Mouse (Mus musculus) liver, embryonic 13.5 days (tissue): Measurements from ENCODE around the gene Spry1. TPM values are rescaled to one million over a fixed set of nuclear protein-coding genes. Genes with fewer than 3 reads are reported as not detected.

Source experiments
- ATAC-seq: fragments of 200-750 bp; cut with Nextera tagmentation; 2 replicates; pipeline ENCODE4 v1.8.0; 2017; ENCODE audit warnings: low read depth, mild to moderate bottlenecking, moderate number of reproducible peaks, moderate library complexity
- DNase-seq: peaks from one replicate; pipeline ENCODE4 v3.0.0; 2022
- H3K27ac ChIP-seq: fragments of 300-500 bp; sonication (generic); 2 replicates; pipeline ENCODE4 v1.5.1; 2015; ENCODE audit warnings: moderate library complexity, mild to moderate bottlenecking, inconsistent platforms
- H3K27me3 ChIP-seq: fragments of 300-500 bp; sonication (generic); 2 replicates; pipeline ENCODE4 v1.6.1; 2015; ENCODE audit warnings: mild to moderate bottlenecking, inconsistent platforms
- H3K36me3 ChIP-seq: fragments of 300-500 bp; sonication (generic); 2 replicates; pipeline ENCODE4 v1.6.1; 2015; ENCODE audit warnings: mild to moderate bottlenecking, inconsistent platforms
- H3K4me1 ChIP-seq: fragments of 300-500 bp; sonication (generic); replicated peaks from 2 replicates; pipeline ENCODE4 v1.6.1; 2015; ENCODE audit warnings: inconsistent platforms
- H3K4me2 ChIP-seq: fragments of 300-500 bp; sonication (generic); 2 replicates; pipeline ENCODE4 v1.6.1; 2015; ENCODE audit warnings: inconsistent platforms, mild to moderate bottlenecking, moderate library complexity
- H3K4me3 ChIP-seq: fragments of 300-500 bp; sonication (generic); replicated peaks from 2 replicates; pipeline ENCODE4 v1.5.1; 2015; ENCODE audit warnings: mild to moderate bottlenecking, inconsistent platforms
- H3K9ac ChIP-seq: fragments of 300-500 bp; sonication (generic); 2 replicates; pipeline ENCODE4 v1.6.1; 2015; ENCODE audit warnings: mild to moderate bottlenecking, inconsistent platforms
- H3K9me3 ChIP-seq: fragments of 300-500 bp; sonication (generic); replicated peaks from 2 replicates; pipeline ENCODE4 v1.6.1; 2016; ENCODE audit warnings: inconsistent platforms
- WGBS: fragments of 180-500 bp; shearing (Covaris S2); methylation state at CpG from one replicate; pipeline ENCODE4 v1.1.7; 2015; ENCODE audit not compliant: insufficient replicate concordance; 5-methylcytosine and 5-hydroxymethylcytosine counted together
- polyA plus RNA-seq: library from polyadenylated mRNA; unstranded; fragments of >200 nt; fragmentation: Nextera tagmentation; extraction: Ambion mirVana; gene quantifications from 2 replicates; pipeline ENCODE4 v1.2.1, GENCODE M21; 2015

Spry1 gene
- polyA plus RNA-seq, 1 experiment from 2014 or later: 2.4 TPM

GRCm38 (mm10) chr3:37641796-37642680, 2.3 kb downstream of the Spry1 start:
- WGBS: 58% methylated on average over 20 of the region's 20 CpGs
- H3K27me3 ChIP-seq: peaks cover 29% of the 10 kb centered on the region
- H3K9me3 ChIP-seq: no peaks in the 10 kb centered on the region
- DNase-seq (no peak), ATAC-seq (no peak)
- peaks cover 17% of the 10 kb centered on the region for H3K36me3 ChIP-seq
- no peak overlapping the region for H3K9ac ChIP-seq
- H3K4me2 ChIP-seq: peak overlapping the region; percentile 98
- peaks cover 50% of the 10 kb centered on the region for H3K4me1 ChIP-seq
- H3K4me3 ChIP-seq: peak overlapping the region; percentile 76
- no peak overlapping the region for H3K27ac ChIP-seq

DNA sequence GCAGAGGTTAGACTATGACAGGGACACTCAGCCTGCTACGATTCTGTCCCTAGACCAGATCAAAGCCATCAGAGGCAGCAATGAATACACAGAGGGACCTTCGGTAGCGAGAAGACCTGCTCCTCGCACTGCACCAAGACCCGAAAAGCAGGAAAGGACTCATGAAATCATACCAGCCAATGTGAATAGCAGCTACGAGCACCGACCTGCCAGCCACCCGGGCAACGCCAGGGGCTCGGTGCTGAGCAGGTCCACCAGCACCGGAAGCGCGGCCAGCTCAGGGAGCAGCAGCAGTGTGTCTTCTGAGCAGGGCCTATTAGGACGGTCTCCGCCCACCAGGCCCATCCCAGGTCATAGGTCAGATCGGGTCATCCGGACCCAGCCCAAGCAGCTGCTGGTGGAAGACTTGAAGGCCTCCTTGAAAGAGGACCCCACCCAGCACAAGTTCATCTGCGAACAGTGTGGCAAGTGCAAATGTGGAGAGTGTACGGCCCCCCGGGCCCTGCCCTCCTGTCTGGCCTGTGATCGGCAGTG, 3.0 kb downstream of the Spry1 start:
- H3K4me3 ChIP-seq: no peak overlapping the region

DNA sequence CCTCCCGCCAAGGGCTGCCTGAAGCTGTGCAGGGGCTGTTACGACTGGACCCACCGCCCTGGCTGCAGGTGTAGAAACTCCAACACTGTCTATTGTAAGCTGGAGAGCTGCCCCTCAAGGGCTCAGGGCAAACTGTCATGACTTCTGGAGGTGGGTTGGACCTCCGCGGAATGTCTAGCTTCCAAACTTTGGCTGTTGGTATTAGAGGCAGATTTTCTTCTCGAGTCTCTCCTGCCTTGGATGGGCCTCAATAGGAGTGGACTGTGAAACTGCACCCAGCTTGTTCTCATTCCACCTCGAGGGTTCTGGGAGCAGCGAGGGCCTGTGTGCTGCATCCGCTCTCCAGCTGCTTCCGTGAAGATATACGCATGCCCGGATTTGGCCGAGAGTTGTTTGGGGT, 3.7 kb downstream of the Spry1 start:
- Histone ChIP-seq H3K27me3 (peaks cover 29% of the 10 kb centered on the region), H3K36me3 (peaks cover 17% of the 10 kb centered on the region), H3K4me3 (no peak overlapping the region), H3K4me2 (no peak overlapping the region), H3K27ac (no peak overlapping the region), H3K4me1 (peaks cover 53% of the 10 kb centered on the region), H3K9me3 (no peaks in the 10 kb centered on the region), H3K9ac (no peak overlapping the region)
- DNase-seq (no peak), ATAC-seq (no peak)
- WGBS: 90% methylated on average over 13 of the region's 13 CpGs

More for the DNA sequence above, 3.0 kb downstream of the Spry1 start:
- DNase-seq (no peak), ATAC-seq (no peak)
- H3K27me3 ChIP-seq: peaks cover 29% of the 10 kb centered on the region
- H3K9me3 ChIP-seq: no peaks in the 10 kb centered on the region
- H3K27ac ChIP-seq: no peak overlapping the region
- H3K36me3 ChIP-seq: peaks cover 17% of the 10 kb centered on the region
- H3K4me1 ChIP-seq: peaks cover 51% of the 10 kb centered on the region
- no peak overlapping the region for H3K9ac ChIP-seq
- 84% methylated on average over 21 of the region's 21 CpGs for WGBS
- H3K4me2 ChIP-seq: peak overlapping the region; percentile 11; the same call in 1 of the 2 replicates

- WGBS: 75% methylated on average over 8 of the region's 8 CpGs
- DNase-seq: no peak
- H3K4me2 ChIP-seq: no peak overlapping the region
- H3K4me3 ChIP-seq: no peak overlapping the region
- peaks cover 17% of the 10 kb centered on the region for H3K36me3 ChIP-seq
- H3K9ac ChIP-seq: no peak overlapping the region
- no peak overlapping the region for H3K27ac ChIP-seq
- peaks cover 29% of the 10 kb centered on the region for H3K27me3 ChIP-seq
- no peaks in the 10 kb centered on the region for H3K9me3 ChIP-seq
- peaks cover 56% of the 10 kb centered on the region for H3K4me1 ChIP-seq
- no peak for ATAC-seq
Observed at GRCm38 (mm10) chr3:37643903-37644302, 4.2 kb downstream of the Spry1 start.

- Histone ChIP-seq H3K27ac (no peak overlapping the region), H3K9me3 (no peaks in the 10 kb centered on the region), H3K4me3 (no peak overlapping the region), H3K27me3 (peaks cover 24% of the 10 kb centered on the region), H3K9ac (no peak overlapping the region), H3K4me1 (peaks cover 47% of the 10 kb centered on the region), H3K36me3 (peaks cover 17% of the 10 kb centered on the region), H3K4me2 (no peak overlapping the region)
- 20% methylated on average over 6 of the region's 6 CpGs for WGBS
- ATAC-seq (no peak), DNase-seq (no peak)
Observed at GRCm38 (mm10) chr3:37645061-37645460, 5.3 kb downstream of the Spry1 start.

DNA sequence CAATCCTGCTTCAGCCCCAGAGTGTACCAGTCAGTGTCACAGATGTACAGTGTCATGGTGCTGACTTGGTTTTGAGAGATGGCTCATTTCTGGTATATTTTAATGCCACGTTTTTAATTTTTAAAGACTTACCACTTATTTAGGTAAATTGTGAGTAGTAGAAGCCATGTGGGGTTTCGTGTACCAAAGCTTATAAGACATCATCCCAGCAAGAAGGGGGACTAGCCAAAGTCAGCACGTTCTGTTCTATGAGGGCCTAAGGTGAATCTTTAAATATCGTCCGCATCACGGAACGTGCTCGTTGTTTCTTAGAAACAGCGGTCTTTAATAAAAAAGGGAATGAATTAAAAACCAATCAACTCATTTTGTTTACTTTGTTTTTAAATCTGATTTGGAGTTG, 6.5 kb downstream of the Spry1 start:
- Histone ChIP-seq H3K36me3 (peaks cover 17% of the 10 kb centered on the region), H3K4me2 (no peak overlapping the region), H3K4me3 (no peak overlapping the region), H3K4me1 (peaks cover 42% of the 10 kb centered on the region), H3K9me3 (no peaks in the 10 kb centered on the region), H3K9ac (no peak overlapping the region), H3K27me3 (peaks cover 12% of the 10 kb centered on the region), H3K27ac (no peak overlapping the region)
- ATAC-seq (no peak), DNase-seq (no peak)
- 85% methylated on average over 9 of the region's 9 CpGs for WGBS

DNA sequence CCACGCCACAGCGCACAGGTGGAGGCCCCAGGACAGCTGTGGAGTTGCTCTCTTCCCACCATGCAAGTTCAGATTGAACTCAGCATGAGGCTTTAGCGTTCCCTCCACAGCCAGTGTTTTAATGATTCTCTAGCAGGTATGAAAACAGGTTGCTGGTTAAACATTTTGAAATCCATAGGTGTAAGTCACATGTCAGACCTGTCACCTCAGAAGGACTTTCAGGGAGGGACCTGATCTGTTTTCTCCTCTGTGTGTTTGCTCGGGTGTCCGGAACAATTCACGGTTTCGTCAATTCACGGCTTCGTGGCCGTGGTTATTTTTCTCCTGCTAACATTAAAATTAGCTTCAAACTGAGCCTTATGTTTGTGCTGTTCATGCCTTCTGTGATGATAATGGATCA, 7.5 kb downstream of the Spry1 start:
- Histone ChIP-seq H3K4me2 (no peak overlapping the region), H3K9me3 (no peaks in the 10 kb centered on the region), H3K4me1 (peaks cover 36% of the 10 kb centered on the region), H3K27ac (no peak overlapping the region), H3K4me3 (no peak overlapping the region), H3K36me3 (peaks cover 17% of the 10 kb centered on the region), H3K27me3 (0 out of 2 replicates have a peak, but pooled peaks cover 2% of the 10 kb centered on the region), H3K9ac (0 out of 2 replicates have a peak overlapping the region, but pooled peaks have one; percentile 3)
- no peak for ATAC-seq
- no peak for DNase-seq
- 71% methylated on average over 10 of the region's 10 CpGs for WGBS

DNA sequence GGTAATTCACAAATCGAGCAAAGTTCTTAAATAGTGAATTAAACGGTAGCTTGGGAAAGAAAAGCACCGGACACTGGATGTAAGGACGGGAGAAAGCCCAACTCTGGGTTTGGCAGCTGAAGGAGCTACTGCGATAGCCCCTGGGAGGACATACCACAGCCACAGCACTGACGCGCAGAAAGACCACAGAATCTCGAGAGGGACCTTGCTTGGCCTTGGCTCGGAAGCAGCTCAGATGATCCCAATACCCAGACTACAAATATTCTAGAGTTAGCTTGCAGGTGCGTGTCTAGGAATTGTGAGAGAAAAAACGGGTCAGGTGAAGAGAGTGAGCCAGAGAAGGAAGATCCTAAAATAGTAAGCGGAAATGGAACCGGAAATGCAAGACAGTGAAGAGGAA, 8.5 kb downstream of the Spry1 start:
- DNase-seq (no peak), ATAC-seq (no peak)
- 39% methylated on average over 13 of the region's 13 CpGs for WGBS
- H3K9me3 ChIP-seq: no peaks in the 10 kb centered on the region
- peaks cover 9% of the 10 kb centered on the region for H3K36me3 ChIP-seq
- H3K9ac ChIP-seq: no peak overlapping the region
- peaks cover 30% of the 10 kb centered on the region for H3K4me1 ChIP-seq
- H3K4me2 ChIP-seq: 0 out of 2 replicates have a peak overlapping the region, but pooled peaks have one; percentile 8
- no peaks in the 10 kb centered on the region for H3K27me3 ChIP-seq
- no peak overlapping the region for H3K27ac ChIP-seq
- no peak overlapping the region for H3K4me3 ChIP-seq

- Histone ChIP-seq H3K4me2 (no peak overlapping the region), H3K9ac (no peak overlapping the region), H3K4me1 (peaks cover 34% of the 10 kb centered on the region), H3K4me3 (no peak overlapping the region), H3K36me3 (no peaks in the 10 kb centered on the region), H3K9me3 (no peaks in the 10 kb centered on the region), H3K27ac (no peak overlapping the region), H3K27me3 (no peaks in the 10 kb centered on the region)
- DNase-seq (no peak), ATAC-seq (no peak)
- 76% methylated on average over 6 of the region's 6 CpGs for WGBS
Observed at GRCm38 (mm10) chr3:37649281-37649680, 9.5 kb downstream of the Spry1 start.

DNA sequence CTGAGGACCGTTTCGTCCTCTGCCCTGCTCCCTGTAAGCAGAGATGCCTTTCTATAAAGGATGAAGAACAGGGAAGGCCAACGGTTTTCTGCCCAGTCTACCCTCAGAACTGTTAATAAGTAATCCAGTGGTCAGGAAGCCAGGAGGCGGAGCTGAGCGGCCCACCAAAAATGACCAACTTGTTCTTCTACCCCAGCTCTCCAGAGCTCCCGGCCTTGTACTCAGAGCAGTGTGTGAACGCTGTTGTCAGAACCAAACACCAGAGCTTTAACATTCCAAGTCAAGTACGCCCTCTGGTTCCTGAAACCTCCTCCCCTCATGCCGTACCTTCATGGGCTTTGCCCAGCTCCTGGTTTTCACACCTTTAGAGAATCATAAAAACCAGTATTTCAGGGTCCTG, 12.8 kb downstream of the Spry1 start:
- no peak overlapping the region for H3K9ac ChIP-seq
- no peaks in the 10 kb centered on the region for H3K36me3 ChIP-seq
- H3K9me3 ChIP-seq: no peaks in the 10 kb centered on the region
- ATAC-seq (0 out of 2 replicates have a peak, but pooled peaks have one; percentile 16), DNase-seq (no peak)
- peak overlapping the region; percentile 54 for H3K27ac ChIP-seq
- H3K4me3 ChIP-seq: 0 out of 2 replicates have a peak overlapping the region, but pooled peaks have one; percentile 19
- WGBS: 70% methylated on average over 9 of the region's 9 CpGs
- H3K4me1 ChIP-seq: peaks cover 50% of the 10 kb centered on the region
- peaks cover 16% of the 10 kb centered on the region for H3K27me3 ChIP-seq
- peak overlapping the region; percentile 35 for H3K4me2 ChIP-seq

DNA sequence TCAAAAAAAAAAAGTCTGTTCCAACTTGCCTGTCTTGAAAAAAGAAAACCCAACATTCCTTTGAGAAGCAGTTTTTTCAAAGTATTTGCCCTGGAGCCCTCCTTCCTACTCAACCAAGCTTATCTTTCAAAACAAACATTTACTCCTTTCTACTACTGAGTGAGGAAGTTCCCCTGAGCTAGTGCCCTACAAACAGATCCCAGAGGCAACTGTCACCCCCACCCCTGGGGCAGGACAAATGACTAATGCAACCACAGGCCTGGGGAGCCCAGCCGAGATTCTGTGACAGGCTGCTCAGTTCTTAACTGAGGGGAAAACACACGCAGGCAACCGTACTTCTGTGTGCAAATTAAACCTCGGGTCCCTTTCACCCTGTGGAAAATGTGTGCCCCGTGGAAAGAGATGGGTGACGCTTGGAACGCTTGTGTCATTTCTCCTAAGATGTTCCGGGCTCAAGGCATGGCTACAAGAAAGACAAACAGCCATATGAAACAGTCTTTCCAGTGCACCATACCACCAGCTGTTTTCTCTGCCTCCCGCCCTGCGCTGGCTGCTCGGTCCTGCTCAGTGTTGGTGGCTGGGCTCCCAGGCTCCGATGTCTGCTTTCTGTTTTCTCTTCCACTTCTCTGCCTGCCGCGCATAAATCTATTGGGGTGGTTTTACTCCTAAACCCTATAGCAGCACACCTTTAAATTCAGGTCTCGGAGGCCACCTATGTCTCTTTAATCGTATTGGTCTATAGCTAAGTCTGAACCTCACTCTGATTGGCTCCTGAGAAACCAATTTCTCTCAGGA, 14.4 kb downstream of the Spry1 start:
- DNase-seq: peak; percentile 30
- whole genome bisulfite sequencing: 5% methylated on average over 16 of the region's 16 CpGs

More for the DNA sequence above, 14.4 kb downstream of the Spry1 start:
- peaks cover 21% of the 10 kb centered on the region for H3K27me3 ChIP-seq
- H3K27ac ChIP-seq: peak overlapping the region; percentile 37
- peak; percentile 60 for ATAC-seq
- H3K36me3 ChIP-seq: no peaks in the 10 kb centered on the region
- H3K9me3 ChIP-seq: no peaks in the 10 kb centered on the region
- H3K4me2 ChIP-seq: peak overlapping the region; percentile 66
- H3K4me3 ChIP-seq: peak overlapping the region; percentile 51
- peak overlapping the region; percentile 58 for H3K9ac ChIP-seq
- H3K4me1 ChIP-seq: peaks cover 47% of the 10 kb centered on the region
